Mouse (Mus musculus): ENCODE data around the gene Dock4.

The Dock4 gene

GRCm38 (mm10) chr12:40798344-40799017, 352.7 kb downstream of the Dock4 start:
- no peak for ATAC-seq (ENCODE audit: insufficient number of reproducible peaks, low FRiP score, low TSS enrichment)

- peak; percentile 51 for ATAC-seq (ENCODE audit: insufficient number of reproducible peaks, low FRiP score, low TSS enrichment)
These were observed 355.7 kb downstream of the Dock4 start for GRCm38 (mm10) chr12:40801456-40801855.

GRCm38 (mm10) chr12:40805257-40805656, 359.5 kb downstream of the Dock4 start:
- no peak for ATAC-seq (ENCODE audit: insufficient number of reproducible peaks, low FRiP score, low TSS enrichment)

GRCm38 (mm10) chr12:40807916-40808315, 362.2 kb downstream of the Dock4 start:
- ATAC-seq (ENCODE audit: insufficient number of reproducible peaks, low FRiP score, low TSS enrichment) = no peak

- no peak for ATAC-seq (ENCODE audit: insufficient number of reproducible peaks, low FRiP score, low TSS enrichment)
These were observed 367.7 kb downstream of the Dock4 start for GRCm38 (mm10) chr12:40813474-40813873.

GRCm38 (mm10) chr12:40814659-40815363, 369.1 kb downstream of the Dock4 start:
- no peak for ATAC-seq (ENCODE audit: insufficient number of reproducible peaks, low FRiP score, low TSS enrichment)

- no peak for ATAC-seq (ENCODE audit: insufficient number of reproducible peaks, low FRiP score, low TSS enrichment)
These were observed 372.4 kb downstream of the Dock4 start for GRCm38 (mm10) chr12:40818046-40818708.

GRCm38 (mm10) chr12:40823631-40824030, 377.9 kb downstream of the Dock4 start:
- no peak for ATAC-seq (ENCODE audit: insufficient number of reproducible peaks, low FRiP score, low TSS enrichment)

GRCm38 (mm10) chr12:40824251-40824650, 378.5 kb downstream of the Dock4 start:
- ATAC-seq (ENCODE audit: insufficient number of reproducible peaks, low FRiP score, low TSS enrichment) = no peak

GRCm38 (mm10) chr12:40825935-40826460, 380.2 kb downstream of the Dock4 start:
- no peak for ATAC-seq (ENCODE audit: insufficient number of reproducible peaks, low FRiP score, low TSS enrichment)

GRCm38 (mm10) chr12:40826491-40826890, 380.7 kb downstream of the Dock4 start:
- no peak for ATAC-seq (ENCODE audit: insufficient number of reproducible peaks, low FRiP score, low TSS enrichment)

- ATAC-seq (ENCODE audit: insufficient number of reproducible peaks, low FRiP score, low TSS enrichment) = peak; percentile 63
These were observed 382.3 kb downstream of the Dock4 start for GRCm38 (mm10) chr12:40828025-40828424.

- no peak for ATAC-seq (ENCODE audit: insufficient number of reproducible peaks, low FRiP score, low TSS enrichment)
These were observed 383.5 kb downstream of the Dock4 start for GRCm38 (mm10) chr12:40829269-40829668.

- no peak for ATAC-seq (ENCODE audit: insufficient number of reproducible peaks, low FRiP score, low TSS enrichment)
These were observed 386.4 kb downstream of the Dock4 start for GRCm38 (mm10) chr12:40832157-40832556.

GRCm38 (mm10) chr12:40836924-40837323, 391.2 kb downstream of the Dock4 start:
- ATAC-seq (ENCODE audit: insufficient number of reproducible peaks, low FRiP score, low TSS enrichment) = no peak

GRCm38 (mm10) chr12:40837597-40838337, 392.0 kb downstream of the Dock4 start:
- ATAC-seq (ENCODE audit: insufficient number of reproducible peaks, low FRiP score, low TSS enrichment) = peak; percentile 89

- ATAC-seq (ENCODE audit: insufficient number of reproducible peaks, low FRiP score, low TSS enrichment) = no peak
These were observed 392.6 kb downstream of the Dock4 start for GRCm38 (mm10) chr12:40838338-40838695.

GRCm38 (mm10) chr12:40838940-40839339, 393.2 kb downstream of the Dock4 start:
- ATAC-seq (ENCODE audit: insufficient number of reproducible peaks, low FRiP score, low TSS enrichment) = no peak

- ATAC-seq (ENCODE audit: insufficient number of reproducible peaks, low FRiP score, low TSS enrichment) = no peak
These were observed 394.1 kb downstream of the Dock4 start for GRCm38 (mm10) chr12:40839817-40840216.

- no peak for ATAC-seq (ENCODE audit: insufficient number of reproducible peaks, low FRiP score, low TSS enrichment)
These were observed 396.7 kb downstream of the Dock4 start for GRCm38 (mm10) chr12:40842251-40842988.
